Mouse (Mus musculus): ENCODE results near the gene Sash1.
A peak's percentile ranks its signal among the peaks of the same experiment; 100 is the strongest.
"Not testable (repeated sequence)": the region's sequence is repeated elsewhere in the genome, so short reads cannot be mapped to it uniquely, and the experiment has no call there.

Gene Sash1

DNA sequence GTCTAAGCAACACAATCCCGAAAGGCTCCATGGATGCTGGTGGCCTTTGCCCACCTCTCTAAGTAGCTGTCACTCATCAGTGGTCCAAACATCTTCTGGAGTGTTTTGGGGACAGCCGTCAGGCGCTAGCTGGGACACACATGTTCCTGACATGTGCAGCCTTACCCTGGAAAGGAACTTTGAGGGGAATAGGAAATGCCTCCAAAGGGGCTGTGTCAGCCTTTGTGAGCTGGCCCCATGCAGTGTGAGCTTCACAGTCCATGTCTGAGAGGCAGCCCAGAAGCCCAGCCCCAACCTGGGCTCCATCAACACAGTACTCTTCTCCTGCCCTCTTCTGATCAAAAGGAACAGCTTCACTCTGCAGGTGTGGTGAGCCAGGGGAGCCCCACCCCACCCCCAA, 132.5 kb downstream of the Sash1 start:
- DNase-seq (ENCODE audit: low read depth) = no peak

GRCm38 (mm10) chr10:8752436-8752835, 133.4 kb downstream of the Sash1 start:
- DNase-seq (ENCODE audit: low read depth) = no peak

DNA sequence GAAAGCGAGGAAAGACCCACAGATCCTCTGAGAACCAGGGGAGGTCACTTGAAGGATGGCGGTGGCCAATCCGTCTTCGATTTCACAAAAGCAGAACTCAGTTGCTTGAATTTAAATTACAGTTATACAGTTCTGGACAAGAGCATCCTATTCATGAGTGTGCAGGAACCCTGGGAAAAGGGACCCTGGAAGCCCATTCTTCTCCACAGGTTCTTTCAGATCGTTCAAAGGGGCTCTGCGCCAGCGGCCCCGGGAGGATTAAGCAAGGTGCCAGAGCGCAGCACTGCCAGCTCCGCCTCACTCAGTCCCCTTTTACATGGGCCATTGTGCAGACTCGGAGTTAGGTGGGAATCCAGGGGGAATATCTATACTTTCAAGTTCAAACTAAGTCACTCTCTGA, 136.3 kb downstream of the Sash1 start:
- no peak for DNase-seq (ENCODE audit: low read depth)

DNA sequence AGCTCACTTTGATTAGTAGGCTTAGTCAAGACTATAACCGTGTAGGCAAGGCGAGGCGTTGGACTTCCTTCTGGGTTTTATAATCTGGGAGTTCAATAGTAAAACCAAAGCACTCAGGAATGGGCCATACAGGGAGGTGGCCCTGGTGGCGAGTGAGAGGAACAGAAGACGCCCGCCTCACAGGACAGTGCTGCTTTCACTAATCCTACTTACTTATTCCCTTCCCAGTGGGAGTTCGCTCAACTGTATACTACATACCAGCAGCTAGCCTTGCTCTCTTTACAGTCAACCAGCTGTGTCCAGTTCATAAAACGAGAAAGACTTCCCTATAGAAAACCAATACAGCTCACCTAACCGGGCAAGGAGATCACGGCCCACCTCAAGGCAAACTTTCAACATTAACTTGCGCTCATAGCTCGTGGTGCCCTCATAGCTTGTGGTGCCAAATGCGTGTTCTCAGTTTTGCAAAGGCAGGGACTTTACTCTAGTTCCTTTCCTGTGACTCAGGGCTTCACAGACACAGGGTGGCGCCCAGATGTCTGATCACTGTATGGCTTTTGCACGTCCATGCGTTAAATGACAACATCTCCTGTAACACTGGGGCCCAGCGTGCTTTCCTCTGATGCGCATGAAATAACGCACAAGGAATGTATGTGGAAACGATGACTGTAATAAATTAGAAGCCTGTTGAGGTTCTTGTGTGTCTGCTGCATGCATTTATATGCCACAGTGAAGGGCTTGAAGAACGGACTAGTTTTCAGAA, 138.2 kb downstream of the Sash1 start:
- no peak for DNase-seq (ENCODE audit: low read depth)

GRCm38 (mm10) chr10:8746082-8746696, 139.7 kb downstream of the Sash1 start:
- DNase-seq (ENCODE audit: low read depth) = no peak

DNA sequence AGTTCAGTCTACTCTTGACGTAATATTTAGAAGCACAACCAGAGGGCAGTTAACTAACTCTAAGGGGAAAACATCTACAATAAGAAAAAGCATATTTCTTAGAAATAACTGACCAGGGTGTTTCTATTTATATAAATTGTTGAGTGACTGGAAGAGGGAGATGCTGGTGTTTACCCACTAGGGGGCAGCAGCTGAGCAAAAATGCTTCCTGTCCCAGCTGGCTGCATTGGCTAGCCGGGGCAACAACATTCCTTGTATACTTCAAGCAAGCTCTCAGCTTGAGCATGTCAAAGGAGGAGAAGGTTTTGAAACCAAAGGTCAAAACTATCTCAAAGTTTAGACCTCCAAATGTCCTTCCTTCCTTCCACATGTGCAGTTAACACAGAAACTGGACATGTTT, 143.0 kb downstream of the Sash1 start:
- no peak for DNase-seq (ENCODE audit: low read depth)

DNA sequence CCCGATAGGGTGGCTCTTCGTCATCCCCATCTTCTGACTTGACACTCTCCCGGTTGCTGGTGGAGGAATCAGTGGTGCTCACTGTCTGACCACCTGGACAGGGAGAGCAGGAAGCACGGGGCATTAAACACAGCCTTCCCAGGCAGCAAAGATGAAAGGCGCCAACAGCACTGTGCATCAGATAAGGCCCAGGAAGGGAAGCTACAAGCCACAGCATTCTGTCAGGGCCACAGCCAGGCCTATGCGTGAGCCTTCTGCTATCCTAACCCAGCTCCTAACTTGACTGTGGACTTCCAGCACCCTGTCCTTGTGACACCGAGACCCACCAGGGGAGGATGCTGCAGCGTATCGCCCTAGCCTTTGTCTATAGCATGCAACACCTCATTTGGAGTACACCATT, 144.4 kb downstream of the Sash1 start:
- DNase-seq (ENCODE audit: low read depth) = no peak

DNA sequence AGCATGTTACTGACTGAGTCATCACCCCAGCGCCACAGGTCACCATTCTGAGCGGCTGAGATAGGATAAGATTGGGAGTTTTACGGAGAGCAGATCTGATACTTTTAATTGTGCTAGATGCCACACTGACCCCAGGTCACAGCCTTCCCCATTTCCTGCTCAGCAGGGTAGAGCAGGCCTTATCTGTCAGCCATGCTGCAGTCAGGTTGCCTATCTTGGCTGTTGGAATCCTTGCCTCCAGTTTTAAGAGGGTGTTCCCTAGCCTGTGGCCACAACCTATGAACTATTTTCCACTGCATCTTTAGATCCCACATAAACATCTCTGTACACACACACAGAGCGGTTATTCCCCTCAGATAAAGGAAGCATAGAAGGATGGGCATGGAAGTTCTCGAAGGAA, 145.1 kb downstream of the Sash1 start:
- DNase-seq (ENCODE audit: low read depth) = no peak

DNA sequence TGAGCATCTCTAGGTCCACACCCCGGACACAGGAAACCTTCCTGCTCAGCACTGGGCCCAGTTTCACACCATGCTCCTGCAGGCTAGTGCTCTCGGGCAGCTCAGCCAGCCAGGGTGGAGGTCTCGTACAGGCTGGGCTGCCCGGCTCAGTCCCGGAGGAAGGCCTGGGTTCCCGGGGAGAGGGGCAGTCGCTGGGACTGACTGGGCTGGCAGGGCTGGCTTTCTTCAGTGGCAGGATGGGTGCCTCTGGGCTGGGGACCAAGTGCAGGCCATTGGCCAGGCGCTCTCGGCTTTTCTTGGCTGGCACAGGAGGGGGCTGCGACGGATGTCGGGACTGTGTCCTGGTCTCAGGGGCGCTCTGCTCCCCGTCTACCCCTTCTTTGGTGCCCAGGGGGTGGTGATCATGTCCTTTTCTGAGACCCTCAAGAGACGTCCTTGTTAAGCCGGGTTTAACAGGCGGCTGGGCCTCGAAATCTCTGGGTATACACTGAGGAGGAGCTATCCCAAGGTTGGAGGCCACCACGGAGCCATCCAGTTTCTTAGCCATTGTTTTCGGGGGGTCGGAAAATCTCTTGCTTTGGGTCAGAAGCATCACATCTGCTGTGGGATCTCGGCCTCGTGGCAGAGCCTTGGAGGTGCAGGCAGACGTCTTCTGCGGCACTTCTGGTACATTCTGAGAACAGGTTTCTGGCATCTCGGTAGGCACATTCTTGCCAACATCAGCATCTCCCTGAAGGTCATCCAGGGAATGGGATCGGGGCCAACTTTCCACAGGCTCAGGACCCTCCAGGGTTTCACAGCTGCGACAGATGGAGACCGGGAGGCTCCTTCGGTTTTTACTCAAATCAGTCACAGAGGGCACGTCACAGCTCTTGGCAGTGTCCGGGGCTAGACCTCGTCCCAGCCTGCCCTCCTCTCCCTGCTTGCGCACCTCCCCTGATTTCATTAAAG, 156.2 kb downstream of the Sash1 start:
- no peak for DNase-seq (ENCODE audit: low read depth)

GRCm38 (mm10) chr10:8719345-8719744, 166.5 kb downstream of the Sash1 start:
- DNase-seq (ENCODE audit: low read depth) = no peak

DNA sequence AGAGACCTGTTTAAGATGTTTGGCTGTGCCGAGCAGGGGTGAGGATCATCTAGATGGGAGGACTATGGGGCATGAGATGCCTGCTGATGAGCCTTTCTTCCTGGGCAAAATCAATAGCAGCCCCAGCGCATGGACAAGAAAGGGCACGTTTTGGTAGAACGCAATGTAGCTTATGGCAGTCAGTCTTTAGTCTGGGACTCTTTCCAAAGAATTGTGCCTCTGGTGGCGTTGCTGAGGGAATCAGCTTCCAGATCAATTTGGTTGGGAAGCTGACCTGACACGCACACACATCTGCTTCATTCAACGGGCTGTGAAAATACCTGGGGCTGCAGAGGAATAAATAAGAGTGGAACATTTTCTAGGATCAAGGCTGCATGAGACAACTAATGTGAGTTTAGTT, 167.0 kb downstream of the Sash1 start:
- no peak for DNase-seq (ENCODE audit: low read depth)

GRCm38 (mm10) chr10:8717171-8717570, 168.7 kb downstream of the Sash1 start:
- no peak for DNase-seq (ENCODE audit: low read depth)

DNA sequence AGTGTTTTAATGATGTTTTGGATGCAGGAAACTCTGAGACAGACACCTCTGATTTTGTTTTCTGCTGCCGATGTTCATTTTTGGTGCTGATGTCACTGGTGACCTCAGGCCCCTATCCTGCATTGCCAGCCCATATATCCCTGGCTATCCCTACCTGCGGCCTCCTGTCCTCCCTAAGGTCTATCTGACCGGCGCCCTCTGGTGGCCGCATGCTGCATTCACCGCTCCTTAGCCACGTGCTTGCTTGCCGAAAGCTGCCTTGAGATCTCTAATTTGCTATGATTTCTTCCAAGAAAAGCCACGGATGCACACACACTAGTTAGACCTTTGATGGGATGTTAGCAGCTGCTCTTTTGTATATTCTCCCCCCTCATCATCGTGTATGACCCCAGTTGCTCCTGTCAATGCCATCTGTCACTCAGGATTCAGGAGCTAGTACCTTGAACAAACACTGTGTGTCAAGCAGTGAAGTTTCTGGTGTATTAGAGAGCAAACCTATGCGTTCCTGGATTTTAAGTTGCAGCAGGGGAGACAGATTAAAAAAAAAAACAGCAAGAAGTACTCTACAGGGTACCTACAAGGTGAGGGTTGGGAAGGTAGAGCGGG, 170.1 kb downstream of the Sash1 start:
- peak; percentile 42 for DNase-seq (ENCODE audit: low read depth)

GRCm38 (mm10) chr10:8696636-8697035, 189.2 kb downstream of the Sash1 start:
- DNase-seq (ENCODE audit: low read depth) = not testable (repeated sequence)

- no peak for DNase-seq (ENCODE audit: low read depth)
Observed at GRCm38 (mm10) chr10:8693996-8694500, 191.8 kb downstream of the Sash1 start.

DNA sequence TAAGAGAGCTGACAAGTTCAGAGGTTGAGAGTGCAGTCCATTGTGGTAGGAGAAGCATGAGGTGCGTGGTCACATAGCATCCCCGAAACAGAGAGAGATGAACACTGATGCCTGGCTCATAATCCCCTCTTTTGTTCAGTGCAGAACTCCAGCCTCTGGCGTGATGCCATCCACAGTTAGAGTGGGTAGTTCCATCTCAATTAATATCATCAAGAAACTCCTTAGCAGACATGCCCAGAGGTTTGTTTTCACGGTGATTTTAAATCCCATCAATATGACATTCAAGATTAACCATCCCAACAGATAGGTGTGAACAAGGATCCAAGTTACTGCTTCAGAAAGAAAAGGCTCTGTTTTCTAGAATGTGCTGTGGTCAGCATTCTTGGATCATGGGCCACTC, 192.3 kb downstream of the Sash1 start:
- no peak for DNase-seq (ENCODE audit: low read depth)

- no peak for DNase-seq (ENCODE audit: low read depth)
Observed at GRCm38 (mm10) chr10:8692531-8692930, 193.3 kb downstream of the Sash1 start.

DNA sequence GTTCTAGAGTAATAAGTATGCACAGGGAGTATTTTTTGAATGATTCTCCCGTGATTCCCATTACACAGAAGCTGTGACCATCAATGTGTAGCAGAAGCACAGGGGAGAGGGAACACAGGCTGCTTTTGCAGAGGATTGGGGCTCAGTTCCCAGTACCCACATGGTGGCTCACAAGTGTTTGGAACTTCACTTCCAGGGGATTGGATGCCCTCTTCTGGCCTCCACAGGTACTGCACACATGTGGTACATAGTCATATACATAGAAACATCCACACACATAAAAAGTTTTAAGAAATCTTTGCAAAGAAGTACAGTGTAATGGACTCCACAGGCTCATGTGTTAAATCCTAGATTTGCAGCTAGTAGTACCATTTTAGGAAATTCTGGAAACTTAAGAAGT, 199.7 kb downstream of the Sash1 start:
- no peak for DNase-seq (ENCODE audit: low read depth)

DNA sequence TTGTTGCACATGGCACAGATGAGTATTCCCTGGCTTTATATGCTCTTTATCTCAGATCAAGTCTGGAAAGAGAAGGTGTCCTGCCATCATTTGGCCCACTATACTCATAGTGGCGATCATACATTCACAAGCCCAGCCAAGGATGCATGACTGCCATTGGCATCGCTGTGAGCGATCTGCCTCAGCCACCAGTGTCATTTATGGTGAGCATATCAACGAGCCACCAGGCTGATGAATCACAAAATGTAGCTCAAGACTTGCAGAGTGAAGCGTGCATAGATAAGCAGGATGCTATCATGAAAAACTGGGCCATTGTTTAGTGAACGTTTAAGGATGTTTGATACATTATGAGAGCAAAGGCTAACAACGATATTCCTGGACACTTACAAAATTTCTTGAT, 200.6 kb downstream of the Sash1 start:
- DNase-seq (ENCODE audit: low read depth) = no peak

- no peak for DNase-seq (ENCODE audit: low read depth)
Observed at GRCm38 (mm10) chr10:8682900-8683299, 203.0 kb downstream of the Sash1 start.

GRCm38 (mm10) chr10:8682341-8682740, 203.5 kb downstream of the Sash1 start:
- DNase-seq (ENCODE audit: low read depth) = no peak

DNA sequence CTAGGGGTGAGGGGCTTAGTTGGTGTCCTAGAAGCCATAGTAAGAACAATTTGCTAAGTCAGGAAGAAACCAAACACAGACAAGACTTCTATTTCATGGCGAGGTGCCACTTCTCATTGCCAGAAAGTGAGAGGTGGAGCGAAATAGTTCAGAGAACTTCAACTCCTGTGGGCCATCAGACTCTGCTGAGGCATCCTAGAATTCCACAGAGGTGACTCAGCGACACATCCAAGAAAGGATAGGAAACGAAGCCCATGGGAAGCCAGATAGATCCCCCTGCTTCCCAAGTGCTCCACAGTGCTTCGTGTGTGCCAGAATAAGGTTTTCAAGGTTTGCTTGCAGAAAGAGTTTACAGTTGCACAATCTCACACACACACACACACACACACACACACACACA, 209.1 kb downstream of the Sash1 start:
- no peak for DNase-seq (ENCODE audit: low read depth)

Measured in fibroblast of lung, adult 2 months (primary cell).